Comparison of ENCODE assay signal across 19 mouse cellular contexts in the genomic region with DNA sequence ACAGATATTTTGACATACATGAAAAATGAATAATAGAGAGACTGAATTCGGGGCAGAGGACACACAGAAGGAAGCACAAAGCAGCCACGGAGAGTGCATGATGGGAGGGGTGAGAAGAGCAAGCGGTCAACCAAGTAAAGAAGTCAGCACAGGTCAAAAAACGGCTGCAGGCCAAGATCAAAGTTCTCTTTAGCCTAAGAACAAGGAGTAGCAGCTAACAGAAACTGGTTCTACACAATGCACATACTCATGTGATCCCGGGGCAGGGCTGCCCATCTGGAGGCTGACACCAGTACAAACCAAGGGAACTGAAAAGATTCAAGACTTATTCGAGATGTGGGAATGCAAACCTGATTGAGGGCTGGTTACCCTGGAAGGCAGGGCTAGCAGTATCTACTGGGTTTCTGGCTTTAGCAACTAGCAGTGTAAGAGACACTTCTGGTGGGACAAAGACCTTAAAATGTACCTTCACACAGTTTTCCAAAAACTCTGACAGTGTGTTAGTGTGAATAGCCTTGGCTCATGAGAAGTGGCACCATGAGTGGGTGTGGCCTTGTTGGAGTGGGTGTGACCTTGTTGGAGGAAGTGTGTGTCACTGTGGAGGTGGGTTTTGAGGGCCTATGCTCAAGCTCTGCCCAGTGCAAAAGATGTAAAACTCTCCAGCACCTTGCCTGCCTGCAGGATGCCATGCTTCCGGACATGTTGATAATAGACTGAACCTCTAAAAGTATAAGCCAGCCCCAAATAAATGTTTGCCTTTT. TPM values are rescaled to one million over a fixed set of nuclear protein-coding genes. Genes with fewer than 3 reads are reported as not detected.
A peak's percentile ranks its signal among the peaks of the same experiment; 100 is the strongest.
DNase-seq lines count a peak whose midpoint lies in the region; TF ChIP-seq lines count a peak whose summit lies in the region.
"Had no signal": no experiment of that assay in that cellular context is flagged by ENCODE, and none has a peak within 500 bp of the region (broad histone marks: within the 10 kb centered on the region; RNA-seq: fewer than 3 reads in every experiment).

No protein-coding gene starts in this region.

- H3K27ac ChIP-seq in ES-E14 (ENCODE audit: insufficient read depth, low read depth, low read length, poor library complexity, severe bottlenecking), result no peak overlapping the region
- H3K27ac ChIP-seq in midbrain, embryonic 10.5 days (replicated peaks), result no peak overlapping the region
- H3K27ac ChIP-seq: forebrain, embryonic 15.5 days; hindbrain, embryonic 15.5 days; liver, embryonic 13.5 days; macrophage; midbrain, embryonic 13.5 days had no signal

- H3K9ac ChIP-seq in ES-E14 (ENCODE audit: insufficient read depth, low read depth, low read length, poor library complexity, severe bottlenecking), result no peak overlapping the region
- H3K9ac ChIP-seq: forebrain, embryonic 15.5 days; hindbrain, embryonic 15.5 days; liver, embryonic 13.5 days; midbrain, embryonic 13.5 days had no signal

- H3K4me3 ChIP-seq in ES-E14 (ENCODE audit: insufficient read depth in 1 of 2, low read depth in 1 of 2, low read length in 2 of 2, poor library complexity in 1 of 2, severe bottlenecking in 1 of 2), result no peak overlapping the region
- H3K4me3 ChIP-seq in midbrain, embryonic 10.5 days, result no peak overlapping the region
- H3K4me3 ChIP-seq: forebrain, embryonic 15.5 days; hindbrain, embryonic 15.5 days; liver, embryonic 13.5 days; midbrain, embryonic 13.5 days; myocyte had no signal

- no peaks in the 10 kb centered on the region for H3K9me3 ChIP-seq in ES-E14 (ENCODE audit: control insufficient read depth, insufficient read depth, low read depth, low read length)
- H3K9me3 ChIP-seq in midbrain, embryonic 10.5 days (replicated peaks), result no peaks in the 10 kb centered on the region
- H3K9me3 ChIP-seq: forebrain, embryonic 15.5 days; hindbrain, embryonic 15.5 days; liver, embryonic 13.5 days; midbrain, embryonic 13.5 days had no signal

- WGBS in midbrain, embryonic 10.5 days, result 83% methylated on average over 7 of the region's 7 CpGs

- in situ Hi-C loops in ES-E14 (cut with MboI; ENCODE audit: low sequenced_read_pairs in 2 of 2, unreplicated experiment in 2 of 2), result no loop called here

- intact Hi-C loops in heart, postnatal 25 days (cut with DNase I), result no loop called here

- no peaks in the 10 kb centered on the region for H3K27me3 ChIP-seq in midbrain, embryonic 10.5 days (ENCODE audit: low read depth, poor library complexity, severe bottlenecking)
- H3K27me3 ChIP-seq: forebrain, embryonic 15.5 days; hindbrain, embryonic 15.5 days; liver, embryonic 13.5 days; midbrain, embryonic 13.5 days had no signal

- DNase-seq in adrenal gland, postnatal 14 days, result peak; percentile 3
- no peak for DNase-seq in adrenal gland, adult 8-10 months
- peak; percentile 7 for DNase-seq in ES-E14 (ENCODE audit: low read depth, low spot score)
- peak; percentile 54 to 59 for DNase-seq in kidney, adult 8-10 months
- peak; percentile 39 for DNase-seq in naive thymus-derived CD4-positive, alpha-beta T cell, adult 2 months (ENCODE audit: low read depth)
- DNase-seq in midbrain, embryonic 10.5 days (ENCODE audit: low spot score), result no peak
- DNase-seq in MN1 (ENCODE audit: low spot score), result no peak
- DNase-seq in heart, postnatal 25 days (ENCODE audit: low spot score), result no peak
- DNase-seq: adrenal gland, postnatal 36 days; cerebellum, postnatal 14 days; heart, postnatal 10 days; layer of hippocampus, postnatal 36 days; left cerebral cortex, postnatal 4 days; liver, embryonic 13.5 days had no signal

- H3K4me1 ChIP-seq in ES-E14 (ENCODE audit: control insufficient read depth in 2 of 2, insufficient read depth in 2 of 2, low read length in 2 of 2, poor library complexity in 1 of 2), result peaks cover 0 to 5% of the 10 kb centered on the region in 2 experiments; a peak in 1 of 4 replicates
- H3K4me1 ChIP-seq in midbrain, embryonic 10.5 days, result peaks cover 4% of the 10 kb centered on the region; the same call in 1 of the 2 replicates
- H3K4me1 ChIP-seq: hindbrain, embryonic 15.5 days had no signal

- H3K36me3 ChIP-seq in ES-E14 (ENCODE audit: control insufficient read depth, insufficient read depth, low read length, poor library complexity, severe bottlenecking), result no peaks in the 10 kb centered on the region; the same call in 1 of the 2 replicates
- no peaks in the 10 kb centered on the region for H3K36me3 ChIP-seq in midbrain, embryonic 10.5 days
- H3K36me3 ChIP-seq: forebrain, embryonic 15.5 days; hindbrain, embryonic 15.5 days had no signal

TF ChIP-seq in ES-E14, 5 proteins besides CTCF, POLR2A, EP300 and RAD21:
- no peak for TF ChIP-seq ZNF384 (IDR thresholded peaks at IDR 0.05; ENCODE audit: low read depth, low read length)
- no peak for TF ChIP-seq ZC3H11A (IDR thresholded peaks at IDR 0.05; ENCODE audit: borderline replicate concordance, low read depth, low read length)
- TF ChIP-seq MAFK (IDR thresholded peaks at IDR 0.05; ENCODE audit: insufficient read depth, low read depth, low read length), result no peak

RNA-seq across cellular contexts. Expression of gene Auh, which starts 8.2 kb away (rescaled TPM):
- total RNA-seq in adrenal gland, postnatal 14 days (2021), result 128 and 131 TPM in 2 replicates
- total RNA-seq in adrenal gland, adult 8-10 months (2022), result 100 to 1,000 TPM; 136 to 150 (median 143) TPM
- 14.5 and 16.8 TPM in 2 replicates for total RNA-seq in ES-E14 (2012; rRNA removed)
- 35.2 and 35.8 TPM in 2 replicates for polyA plus RNA-seq in midbrain, embryonic 10.5 days (2016; fragmentation: Nextera tagmentation; extraction: Ambion mirVana)
- 100 to 1,000 TPM; 114 to 131 TPM for total RNA-seq in heart, postnatal 25 days (2021)

RNA-seq across cellular contexts. Expression of gene Nfil3, which starts 59.6 kb away (rescaled TPM):
- total RNA-seq in adrenal gland, postnatal 14 days (2021), result 49.1 and 87.9 TPM in 2 replicates
- 10 to 100 TPM in 2 of 4 experiments, 1 to 10 TPM in 2; 7.3 to 22.4 (median 9.0) TPM for total RNA-seq in adrenal gland, adult 8-10 months (2022)
- 3.9 and 5.8 TPM in 2 replicates for total RNA-seq in ES-E14 (2012; rRNA removed)
- polyA plus RNA-seq in midbrain, embryonic 10.5 days (2016; fragmentation: Nextera tagmentation; extraction: Ambion mirVana), result 16.3 and 16.5 TPM in 2 replicates
- total RNA-seq in heart, postnatal 25 days (2021), result 10 to 100 TPM; 13.3 to 36.5 TPM

Comparison
In these comparisons a context has a peak if more than half of its experiments do, and no peak if none do; other contexts are left out.
1. DNase-seq: peak in adrenal gland, postnatal 14 days (single experiment), ES-E14 (single experiment), kidney, adult 8-10 months (2 of 2) and naive thymus-derived CD4-positive, alpha-beta T cell, adult 2 months (single experiment); none in adrenal gland, adult 8-10 months (single experiment), midbrain, embryonic 10.5 days (single experiment), MN1 (single experiment) and heart, postnatal 25 days (single experiment).